Mouse (Mus musculus) CH12.LX (cell line): ENCODE measurements around the gene Serinc4. TPM values are rescaled to one million over a fixed set of nuclear protein-coding genes. Genes with fewer than 3 reads are reported as not detected.

Experiments used
- DNase-seq: peaks from one replicate; pipeline ENCODE4 v3.0.0-alpha.2; 2013; ENCODE audit errors: extremely low read depth
- H3K27ac ChIP-seq: 2 replicates; pipeline ENCODE4 v1.5.1; 2012; ENCODE audit warnings: low read depth, mild to moderate bottlenecking, control low read depth, moderate library complexity; ENCODE audit not compliant: insufficient read depth
- H3K27me3 ChIP-seq: replicated peaks from 2 replicates; pipeline ENCODE3; 2012; ENCODE audit warnings: inconsistent platforms
- H3K36me3 ChIP-seq, 2 experiments: replicated peaks in 1 of 2; 2 replicates each; pipeline versions ENCODE3 to v1.6.1; 2012; ENCODE audit warnings: inconsistent platforms in 1 of 2, low read length in 1 of 2, mild to moderate bottlenecking in 1 of 2, mixed read lengths in 1 of 2, moderate library complexity in 1 of 2; ENCODE audit not compliant: control insufficient read depth in 1 of 2, insufficient read depth in 1 of 2
- H3K4me1 ChIP-seq, 2 experiments: 2 replicates each; pipeline ENCODE4 v1.6.1; 2012; ENCODE audit warnings: inconsistent platforms in 1 of 2, moderate library complexity in 1 of 2; ENCODE audit not compliant: insufficient read depth in 2 of 2, control insufficient read depth in 1 of 2
- H3K4me2 ChIP-seq: 2 replicates; pipeline ENCODE4 v1.6.1; 2012; ENCODE audit warnings: low read depth, mild to moderate bottlenecking, control low read depth; ENCODE audit not compliant: poor library complexity, insufficient read depth, severe bottlenecking
- H3K4me3 ChIP-seq, 3 experiments: fragments of 150-350 bp in 1 of 3; sonication (generic) in 1 of 3; replicated peaks in 1 of 3; 2 replicates each; pipeline versions ENCODE3 to v1.5.1; 2011 to 2012; ENCODE audit warnings: low read depth in 2 of 3, low read length in 2 of 3, mild to moderate bottlenecking in 2 of 3, moderate library complexity in 2 of 3, control low read depth in 1 of 3, improper control_type of control experiment in 1 of 3, inconsistent platforms in 1 of 3, mixed read lengths in 1 of 3; ENCODE audit not compliant: poor library complexity in 1 of 3
- H3K79me2 ChIP-seq: replicated peaks from 2 replicates; pipeline ENCODE4 v1.6.1; 2012; ENCODE audit warnings: mild to moderate bottlenecking, moderate library complexity; ENCODE audit not compliant: control insufficient read depth, poor library complexity, insufficient read depth, severe bottlenecking; ENCODE audit errors: extremely low read depth
- H3K9ac ChIP-seq: 2 replicates; pipeline ENCODE4 v1.6.1; 2012; ENCODE audit warnings: low read depth, mild to moderate bottlenecking, control low read depth, moderate library complexity; ENCODE audit not compliant: insufficient read depth
- H3K9me3 ChIP-seq: replicated peaks from 2 replicates; pipeline ENCODE3; 2012; ENCODE audit warnings: low read length, inconsistent platforms, mixed read lengths
- CHD2 ChIP-seq: IDR thresholded peaks from 2 replicates; pipeline ENCODE4 v1.6.1; 2011; ENCODE audit warnings: low read length, improper control_type of control experiment
- CTCF ChIP-seq, 2 experiments: IDR thresholded peaks in 1 of 2; conservative IDR thresholded peaks in 1 of 2; 2 replicates each; pipeline ENCODE4 v1.5.1; 2011 to 2012; ENCODE audit warnings: low read depth in 2 of 2, low read length in 2 of 2, improper control_type of control experiment in 1 of 2, inconsistent platforms in 1 of 2, mild to moderate bottlenecking in 1 of 2, moderate library complexity in 1 of 2
- ELF1 ChIP-seq: IDR thresholded peaks from 2 replicates; pipeline ENCODE4 v1.6.1; 2014; ENCODE audit warnings: low read depth, mild to moderate bottlenecking, inconsistent platforms, low read length, improper control_type of control experiment
- ETS1 ChIP-seq: conservative IDR thresholded peaks from 2 replicates; pipeline ENCODE4 v1.6.1; 2012; ENCODE audit warnings: low read depth, mild to moderate bottlenecking, inconsistent platforms, low read length, improper control_type of control experiment, moderate library complexity
- GABPA ChIP-seq: IDR thresholded peaks from 2 replicates; pipeline ENCODE4 v1.6.1; 2012; ENCODE audit warnings: low read depth, low read length, improper control_type of control experiment, inconsistent platforms; ENCODE audit not compliant: insufficient replicate concordance
- JUN ChIP-seq: IDR thresholded peaks from 2 replicates; pipeline ENCODE4 v1.6.1; 2011; ENCODE audit warnings: low read depth, mild to moderate bottlenecking, low read length, improper control_type of control experiment, moderate library complexity; ENCODE audit not compliant: insufficient read depth
- JUND ChIP-seq: conservative IDR thresholded peaks from 2 replicates; pipeline ENCODE4 v1.6.1; 2011; ENCODE audit warnings: low read depth, low read length, improper control_type of control experiment
- MAX ChIP-seq: IDR thresholded peaks from 2 replicates; pipeline ENCODE4 v1.6.1; 2011; ENCODE audit warnings: low read length, improper control_type of control experiment
- MAZ ChIP-seq: IDR thresholded peaks from 2 replicates; pipeline ENCODE4 v1.6.1; 2012; ENCODE audit warnings: low read depth, mild to moderate bottlenecking, inconsistent platforms, low read length, improper control_type of control experiment, moderate library complexity
- MXI1 ChIP-seq: IDR thresholded peaks from 2 replicates; pipeline ENCODE4 v1.6.1; 2011; ENCODE audit warnings: mild to moderate bottlenecking, low read depth, low read length, improper control_type of control experiment
- NELFE ChIP-seq: IDR thresholded peaks from 2 replicates; pipeline ENCODE4 v1.6.1; 2011; ENCODE audit warnings: low read depth, low read length, improper control_type of control experiment
- NRF1 ChIP-seq: IDR thresholded peaks from 2 replicates; pipeline ENCODE4 v1.6.1; 2014; ENCODE audit warnings: low read depth, mild to moderate bottlenecking, inconsistent platforms, low read length, improper control_type of control experiment, moderate library complexity
- POLR2A ChIP-seq: IDR thresholded peaks from 2 replicates; pipeline ENCODE4 v1.6.1; 2011; ENCODE audit warnings: low read depth, mild to moderate bottlenecking, improper control_type of control experiment, low read length
- POLR2AphosphoS2 ChIP-seq: IDR thresholded peaks from 2 replicates; pipeline ENCODE4 v1.6.1; 2011; ENCODE audit warnings: low read depth, low read length, improper control_type of control experiment
- RCOR1 ChIP-seq: conservative IDR thresholded peaks from 2 replicates; pipeline ENCODE4 v1.6.1; 2012; ENCODE audit warnings: low read depth, mild to moderate bottlenecking, inconsistent platforms, low read length, improper control_type of control experiment
- SMC3 ChIP-seq: IDR thresholded peaks from 2 replicates; pipeline ENCODE4 v1.6.1; 2011; ENCODE audit warnings: low read depth, low read length, improper control_type of control experiment
- TBP ChIP-seq: conservative IDR thresholded peaks from 2 replicates; pipeline ENCODE4 v1.6.1; 2011; ENCODE audit warnings: low read depth, low read length, improper control_type of control experiment
- TCF12 ChIP-seq: IDR thresholded peaks from 2 replicates; pipeline ENCODE4 v1.6.1; 2014; ENCODE audit warnings: low read depth, mild to moderate bottlenecking, inconsistent platforms, low read length, improper control_type of control experiment
- UBTF ChIP-seq: IDR thresholded peaks from 2 replicates; pipeline ENCODE4 v1.6.1; 2012; ENCODE audit warnings: low read depth, mild to moderate bottlenecking, inconsistent platforms, low read length, improper control_type of control experiment, moderate library complexity
- USF2 ChIP-seq: conservative IDR thresholded peaks from 2 replicates; pipeline ENCODE4 v1.6.1; 2011; ENCODE audit warnings: low read depth, low read length, improper control_type of control experiment
- dilution Hi-C: fragments of 300-500 bp; cut with MboI; formaldehyde crosslinking; loops from 2 replicates; pipeline ENCODE4 v1.14.3; 2020; ENCODE audit warnings: low sequenced_read_pairs; ENCODE audit not compliant: extremely low pct_unique_long_range_greater_than_20kb, extremely low pct_ligation_motif_present
- in situ Hi-C: fragments of 300-500 bp; cut with MboI; formaldehyde crosslinking; loops from 3 replicates; pipeline ENCODE4 v1.14.3; 2019; ENCODE audit warnings: low sequenced_read_pairs, low pct_ligation_motif_present, low pct_unique_long_range_greater_than_20kb, mixed read lengths
- polyA plus RNA-seq: library from polyadenylated mRNA; unstranded; fragments of >175 nt; gene quantifications from 2 replicates; pipeline ENCODE4 v1.2.1, GENCODE M21; 2012; ENCODE audit warnings: low read depth; ENCODE audit not compliant: insufficient read length
- total RNA-seq, 2 experiments: library from RNA; depleted of rRNA; stranded (reverse); fragments of 300-350 nt in 1 of 2; fragments of >200 nt in 1 of 2; gene quantifications; 2 replicates each; pipeline ENCODE4 v1.2.3; 2012 to 2014

Gene Serinc4
- total and polyA plus RNA-seq, 3 experiments = 0.17 to 0.89 (median 0.29) TPM

GRCm38 (mm10) chr2:121425890-121426289 is 30.7 kb downstream of the Serinc4 start:
- Histone ChIP-seq H3K79me2 (peaks cover 38% of the 10 kb centered on the region), H3K27ac (no peak overlapping the region), H3K9ac (no peak overlapping the region), H3K27me3 (no peaks in the 10 kb centered on the region), H3K4me3 (no peak overlapping the region), H3K4me1 (peaks cover 0 to 8% of the 10 kb centered on the region in 2 experiments; a peak in 2 of 4 replicates), H3K36me3 (peaks cover 44 to 82% of the 10 kb centered on the region in 2 experiments), H3K9me3 (no peaks in the 10 kb centered on the region), H3K4me2 (no peak overlapping the region)
- no peak for DNase-seq
- TF ChIP-seq NELFE (no peak), JUN (no peak), CHD2 (no peak), POLR2AphosphoS2 (no peak), UBTF (no peak), MXI1 (no peak), TCF12 (no peak), NRF1 (no peak), TBP (no peak), MAZ (no peak), CTCF (conservative IDR thresholded peaks at IDR 0.05 in 1 of 2, IDR thresholded peaks at IDR 0.05 in 1 of 2; ENCODE audit: low read depth in 2 of 2, low read length in 2 of 2) (no peak), ELF1 (no peak), JUND (no peak), MAX (no peak)
- in situ Hi-C loops (no loop called here), dilution Hi-C loops (no loop called here)

GRCm38 (mm10) chr2:121423166-121423565 is 33.4 kb downstream of the Serinc4 start:
- in situ Hi-C loops (no loop called here), dilution Hi-C loops (no loop called here)
- Histone ChIP-seq H3K9me3 (no peaks in the 10 kb centered on the region), H3K79me2 (peaks cover 56% of the 10 kb centered on the region), H3K27ac (no peak overlapping the region), H3K9ac (no peak overlapping the region), H3K4me1 (peaks cover 8 to 24% of the 10 kb centered on the region in 2 experiments; a peak in 3 of 4 replicates), H3K27me3 (no peaks in the 10 kb centered on the region), H3K36me3 (peaks cover 31 to 76% of the 10 kb centered on the region in 2 experiments), H3K4me3 (no peak overlapping the region), H3K4me2 (no peak overlapping the region)
- TF ChIP-seq UBTF (no peak), TBP (no peak), USF2 (no peak), POLR2AphosphoS2 (no peak), ETS1 (no peak), POLR2A (no peak), SMC3 (no peak), GABPA (no peak), JUND (no peak), RCOR1 (no peak), NELFE (no peak), CTCF (conservative IDR thresholded peaks at IDR 0.05 in 1 of 2, IDR thresholded peaks at IDR 0.05 in 1 of 2; ENCODE audit: low read depth in 2 of 2, low read length in 2 of 2) (no peak), MAX (no peak), MXI1 (no peak), NRF1 (no peak)
- no peak for DNase-seq
